Mouse (Mus musculus) bone marrow macrophage, adult 2 months (primary cell): ENCODE measurements around the gene Sema3f.

Experiments used
- CTCF ChIP-seq: IDR thresholded peaks from 2 replicates; pipeline ENCODE4 v1.5.1; 2012; ENCODE audit warnings: low read depth, mild to moderate bottlenecking, low read length, moderate library complexity
- POLR2A ChIP-seq: IDR thresholded peaks from 2 replicates; pipeline ENCODE4 v1.6.1; 2012; ENCODE audit warnings: mild to moderate bottlenecking, low read depth, low read length, borderline replicate concordance

GRCm38 (mm10) chr9:107734567-107734971 is 24.3 kb upstream of the Sema3f start:
- TF ChIP-seq POLR2A (no peak), CTCF (no peak)
